Mouse (Mus musculus) ovary, postnatal 36 days (tissue): ENCODE measurements at regions not wholly inside any gene's neighbourhood (a gene's known extent, or its start where the extent isn't known, plus 50 kb on each side); places are given as distances from the start of the nearest gene placed in this dataset.
A peak's percentile ranks its signal among the peaks of the same experiment; 100 is the strongest.

Experiments
- DNase-seq: peaks from one replicate; pipeline ENCODE4 v3.0.0; 2022; ENCODE audit warnings: low spot score, mixed read lengths

DNA sequence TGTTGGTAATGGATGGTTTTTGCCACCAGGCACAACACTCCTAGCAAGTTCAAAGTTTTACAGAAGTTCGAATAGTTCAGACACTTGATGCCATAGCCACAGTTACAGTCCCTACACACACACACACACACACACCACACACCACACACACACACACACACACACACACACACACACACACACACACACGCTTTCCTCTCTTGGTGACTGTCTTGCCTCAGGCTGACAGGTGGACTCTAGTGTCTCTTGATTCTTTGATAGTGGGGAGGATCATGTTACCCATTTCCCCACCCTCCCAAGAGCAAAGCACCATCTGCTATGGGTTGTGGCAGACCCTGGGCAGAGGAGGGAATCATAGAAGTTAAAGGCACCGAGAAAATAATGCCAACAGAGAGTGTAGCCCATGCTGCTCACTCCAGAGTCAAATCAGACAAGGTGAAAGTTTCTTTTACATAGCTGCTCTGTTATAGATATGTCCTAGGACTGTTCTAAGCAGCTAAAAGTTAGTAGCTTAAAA, 75.9 kb downstream of the Klhl25 start:
- no peak for DNase-seq

DNA sequence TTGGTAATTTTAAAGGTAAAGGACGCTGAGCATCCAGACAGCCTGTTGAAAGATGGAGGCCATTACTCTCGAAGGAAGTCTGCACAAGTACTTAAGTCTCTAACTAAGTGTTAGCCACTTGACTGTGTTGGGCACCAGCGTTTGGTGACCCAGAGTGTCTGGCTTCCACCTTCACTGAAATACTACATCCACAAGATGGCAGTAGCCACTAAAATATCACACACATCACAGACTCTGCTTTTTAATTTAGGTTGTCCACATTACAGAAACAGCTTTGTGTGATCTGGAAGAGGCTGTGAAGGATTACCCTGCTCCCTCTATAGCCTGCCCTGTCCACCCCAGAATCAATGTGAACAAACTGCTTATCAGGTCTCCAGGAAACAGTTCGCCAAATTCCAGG, 79.4 kb downstream of the Klhl25 start:
- DNase-seq = no peak

DNA sequence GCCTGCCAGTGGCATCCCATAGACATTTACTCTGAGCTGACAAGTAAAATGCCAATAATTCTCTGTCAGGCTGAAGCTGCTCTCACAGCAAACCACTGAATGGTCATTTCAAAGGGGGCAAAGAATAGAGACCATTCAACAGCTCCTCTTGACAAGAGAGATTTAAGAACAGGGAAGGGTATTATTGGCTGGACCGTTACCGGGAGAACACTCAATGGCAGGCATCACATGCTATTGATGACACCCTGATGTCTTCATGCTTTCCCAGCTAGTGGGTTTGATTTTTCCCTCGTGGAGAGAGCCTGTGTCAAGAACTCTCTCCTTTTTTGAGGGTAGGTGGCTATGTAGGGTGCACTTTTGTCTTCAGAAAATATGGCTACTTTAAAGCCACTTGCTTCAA, 95.7 kb downstream of the Klhl25 start:
- no peak for DNase-seq

DNA sequence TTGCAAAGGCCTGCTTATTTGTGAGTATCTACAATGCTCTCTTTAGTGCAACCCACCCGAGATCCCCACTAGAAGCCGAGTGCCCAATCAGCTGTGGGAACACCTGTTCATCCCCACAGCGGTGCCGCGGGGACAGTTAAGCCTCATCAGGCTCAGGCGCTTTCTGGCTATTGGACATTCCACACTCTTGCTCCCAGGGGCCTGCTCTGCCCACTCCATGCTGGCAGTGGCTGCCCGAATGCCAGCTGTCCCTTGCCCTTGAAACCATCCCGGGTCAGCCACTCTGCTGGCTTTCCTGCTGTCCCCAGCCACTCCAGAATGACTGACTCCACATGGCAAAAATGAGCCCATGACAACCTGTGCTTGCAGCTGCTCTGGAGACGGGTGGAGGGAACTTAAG, 107.6 kb downstream of the Klhl25 start:
- no peak for DNase-seq

DNA sequence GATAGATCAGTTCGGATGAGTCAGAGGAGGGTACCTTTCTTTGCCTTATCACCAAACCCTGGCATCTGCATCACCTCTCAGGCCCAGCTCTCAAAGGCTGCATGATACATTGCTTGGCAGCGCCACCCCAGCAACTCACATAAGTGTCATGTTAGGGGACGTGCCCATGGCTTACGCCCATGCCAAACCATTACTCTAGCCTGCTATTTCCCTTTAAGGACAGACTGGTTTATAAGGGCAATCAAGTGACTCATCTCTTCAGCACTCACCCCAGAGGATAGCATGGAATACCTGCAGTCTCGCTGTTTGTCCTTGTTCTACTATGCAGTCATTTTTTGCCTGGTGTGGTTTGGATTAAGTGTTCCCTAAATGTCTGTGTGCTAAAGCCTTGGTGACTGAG, 109.3 kb downstream of the Klhl25 start:
- DNase-seq = no peak

DNA sequence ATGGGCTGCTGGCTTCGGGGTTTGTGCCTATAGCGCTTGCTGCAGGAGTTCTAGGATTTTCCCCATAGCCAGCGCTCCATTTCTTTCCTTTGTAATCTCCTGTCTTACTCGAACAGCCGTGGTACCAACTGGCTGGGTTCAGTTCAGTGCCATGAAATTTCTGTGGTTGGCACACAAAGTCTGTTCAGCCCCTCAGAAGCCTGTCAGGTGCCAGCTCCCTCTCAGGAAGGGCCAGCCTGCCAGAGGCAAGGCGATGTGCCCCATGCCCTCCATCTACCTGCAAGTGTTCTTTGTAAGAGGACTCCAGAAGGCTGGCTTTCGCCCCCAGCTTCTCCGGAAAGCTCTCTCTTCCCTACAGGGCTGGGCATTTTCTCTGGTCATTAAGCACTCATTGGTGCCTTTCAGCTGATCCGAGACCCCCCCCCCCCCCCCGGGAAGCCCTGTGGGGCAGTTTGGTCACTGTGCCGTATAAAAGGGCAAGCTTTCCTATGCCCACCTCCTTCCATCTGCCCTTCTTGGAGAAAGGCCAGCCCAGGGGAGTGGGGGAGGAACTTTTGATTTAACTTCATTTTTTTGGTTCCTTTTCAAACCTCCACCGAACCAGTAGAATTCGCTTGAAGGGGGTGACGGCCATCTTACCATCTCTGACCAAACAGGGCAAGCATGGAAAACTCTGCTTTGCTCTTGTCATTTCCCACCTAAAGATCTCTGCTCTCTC, 112.0 kb downstream of the Klhl25 start:
- no peak for DNase-seq

DNA sequence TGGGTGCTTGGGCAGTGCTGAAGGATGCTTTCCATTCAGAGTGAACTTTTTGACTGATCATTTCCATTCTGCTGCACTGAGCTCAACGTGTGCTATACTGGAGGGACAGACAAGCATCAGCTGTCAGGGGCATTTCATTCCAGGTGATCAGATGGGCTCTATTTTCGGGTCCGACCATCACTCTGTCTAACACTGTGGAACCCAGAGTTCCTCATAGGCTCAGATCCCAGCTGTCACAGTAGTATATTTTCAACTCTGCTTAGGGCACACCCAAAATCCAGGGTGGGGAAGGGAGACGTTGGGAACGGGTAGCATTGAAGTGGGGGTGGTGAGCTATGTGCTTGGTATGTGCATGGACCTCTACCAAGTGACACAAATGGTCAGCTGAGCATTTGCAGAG, 120.1 kb downstream of the Klhl25 start:
- no peak for DNase-seq

DNA sequence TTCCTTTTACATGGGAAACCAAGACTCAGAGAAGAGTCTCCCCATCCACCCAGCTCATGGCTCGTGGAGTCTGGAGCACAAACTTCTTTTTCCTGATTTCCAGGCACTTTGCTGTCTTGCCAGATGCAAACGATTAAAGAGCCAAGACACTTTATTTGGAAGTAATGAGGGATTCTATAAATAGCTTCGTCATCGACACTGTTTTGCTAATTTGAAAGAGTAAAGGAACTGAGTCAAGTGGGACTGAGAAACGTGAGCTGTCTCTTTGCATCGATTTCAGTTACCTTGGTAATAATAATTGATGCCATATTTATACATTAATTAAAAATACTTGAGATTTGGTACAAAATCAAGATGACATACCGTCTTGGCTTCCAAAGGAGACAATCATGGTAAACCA, 122.8 kb downstream of the Klhl25 start:
- DNase-seq = no peak

DNA sequence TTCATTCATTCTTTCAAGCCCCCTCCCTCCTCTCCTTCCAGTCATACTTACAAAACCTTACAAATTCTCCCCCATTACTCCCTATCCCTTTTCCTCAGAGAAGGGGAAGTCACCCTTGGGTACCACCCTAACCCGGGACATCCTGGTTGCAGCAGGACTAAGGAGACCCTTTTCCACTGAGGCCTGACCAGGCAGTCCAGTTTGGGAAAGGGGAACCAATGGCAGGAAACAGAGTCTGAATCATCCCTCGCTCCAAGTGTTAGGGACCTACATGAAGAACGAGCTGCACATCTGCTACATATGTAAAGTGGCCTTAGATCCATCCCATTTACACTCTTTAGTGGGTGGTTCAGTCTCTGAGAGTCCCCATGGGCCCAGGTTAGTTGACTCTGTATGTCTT, 123.6 kb downstream of the Klhl25 start:
- no peak for DNase-seq

DNA sequence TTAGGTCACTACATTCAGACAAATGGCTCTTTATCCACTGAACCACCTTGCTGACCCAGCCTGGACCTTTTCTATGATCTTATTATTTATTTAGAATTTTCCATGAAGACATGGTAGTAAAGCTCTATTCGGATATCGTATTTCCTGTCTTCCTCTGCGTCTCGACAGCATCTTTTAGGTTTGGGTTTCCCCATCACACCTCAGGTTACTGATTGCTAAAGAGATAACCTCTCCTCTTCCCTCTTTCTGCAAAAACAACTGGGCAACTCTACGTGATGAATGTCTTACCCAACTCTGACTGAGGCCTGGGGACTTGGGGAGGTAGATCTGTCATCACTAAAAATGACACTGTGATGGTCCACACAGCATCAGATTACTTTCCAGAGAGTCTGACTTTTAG, 133.4 kb downstream of the Klhl25 start:
- DNase-seq = no peak

DNA sequence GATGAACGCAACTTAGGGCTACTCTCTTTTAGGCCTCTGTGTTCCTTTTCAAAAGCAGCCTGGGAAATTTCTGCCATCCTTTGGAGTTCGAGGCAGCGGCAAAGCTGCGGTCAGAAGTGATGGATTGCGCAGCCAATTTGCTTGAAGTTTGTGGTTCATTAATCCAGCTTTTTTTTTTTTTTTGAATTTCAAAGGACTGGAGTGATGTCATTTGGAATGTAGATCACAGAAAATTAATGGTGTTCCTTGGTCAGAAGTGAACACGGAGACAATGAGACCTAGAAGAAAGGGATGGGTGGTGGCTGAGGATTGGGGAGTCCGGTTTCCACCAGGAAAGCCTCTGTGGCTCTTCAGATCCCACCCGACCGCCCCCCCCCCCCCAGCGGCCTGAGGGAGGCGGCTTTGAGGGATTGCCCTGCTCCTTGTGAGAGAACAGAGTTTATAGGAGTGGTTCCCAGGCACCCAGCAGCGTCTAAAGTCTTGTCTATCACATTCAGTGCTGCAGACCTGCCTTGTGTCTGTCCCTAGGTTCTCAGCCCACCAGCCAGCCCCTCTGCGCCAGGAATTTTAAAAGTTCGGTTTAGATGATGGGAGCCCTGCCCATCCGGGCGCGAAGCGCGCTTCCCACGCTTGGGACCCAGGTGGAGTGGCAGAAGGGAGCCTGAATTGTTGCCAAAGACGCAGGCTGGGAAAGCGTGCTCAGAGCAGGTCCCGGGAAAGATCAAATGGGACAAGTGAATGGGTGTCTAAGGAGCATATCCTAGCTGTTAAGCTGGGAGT, 135.1 kb downstream of the Klhl25 start:
- peak; percentile 9 for DNase-seq

DNA sequence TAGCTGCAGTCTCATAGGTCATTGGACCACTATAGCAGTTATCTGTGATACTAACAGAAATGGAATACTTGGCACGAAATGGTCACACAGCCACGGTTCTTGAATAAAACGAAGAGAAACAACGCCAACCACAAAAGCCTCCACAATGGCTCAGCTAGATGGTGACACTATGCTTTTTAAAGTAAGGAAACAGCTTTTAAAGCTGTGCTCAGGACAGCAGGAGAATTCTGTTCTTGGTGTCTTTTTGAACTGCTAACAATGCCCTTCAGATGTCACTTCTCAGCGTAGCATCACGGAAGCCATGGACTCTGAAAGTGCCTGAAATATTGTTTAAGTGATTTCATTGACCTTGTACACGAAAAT, 135.7 kb downstream of the Klhl25 start:
- DNase-seq = no peak

DNA sequence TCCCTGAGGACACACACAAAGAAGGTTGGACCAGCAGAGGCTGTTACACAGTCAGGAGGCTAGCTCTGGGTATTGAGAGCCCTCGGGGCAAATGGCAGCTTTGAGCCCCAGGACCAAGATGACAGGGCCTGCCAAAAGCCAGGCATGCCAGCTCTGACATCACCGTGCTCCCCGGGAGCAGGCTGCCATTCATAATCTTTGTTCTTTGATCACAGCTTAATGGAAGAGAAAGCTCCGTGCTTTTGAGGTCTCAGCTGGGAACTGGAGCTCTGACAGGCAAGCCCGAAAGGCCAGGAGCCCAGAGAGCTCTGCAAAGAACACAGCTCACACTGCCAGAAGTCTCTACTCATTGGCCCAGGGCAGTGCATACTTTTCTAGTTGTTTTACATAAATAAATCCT, 150.7 kb downstream of the Klhl25 start:
- no peak for DNase-seq

DNA sequence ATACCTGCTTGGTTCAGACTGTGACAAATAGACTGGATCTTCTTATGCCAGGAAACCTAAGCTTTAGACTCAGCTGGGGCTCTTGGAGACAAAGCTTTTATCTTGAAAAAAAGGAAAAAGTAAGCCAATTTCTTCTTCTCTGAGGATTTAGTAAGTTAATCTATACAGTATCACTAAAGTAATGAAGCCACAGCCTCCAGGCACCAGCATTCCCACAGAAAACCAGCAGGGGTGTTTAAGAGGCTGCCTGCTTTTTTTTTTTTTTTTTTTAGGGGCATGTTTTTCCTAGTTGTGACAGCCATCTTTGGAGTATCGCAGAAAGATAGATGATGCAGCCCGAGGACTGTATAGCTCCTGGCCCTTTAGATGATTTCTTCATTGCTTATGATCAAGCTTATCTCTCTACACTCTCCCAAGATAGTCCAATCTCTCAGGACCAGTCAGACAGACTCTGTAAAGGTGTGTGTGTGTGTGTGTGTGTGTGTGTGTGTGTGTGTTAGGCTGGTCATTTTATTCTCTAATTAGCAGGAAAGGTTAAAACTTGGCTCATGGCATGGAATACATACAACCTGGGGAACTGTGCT, 151.3 kb downstream of the Klhl25 start:
- no peak for DNase-seq

DNA sequence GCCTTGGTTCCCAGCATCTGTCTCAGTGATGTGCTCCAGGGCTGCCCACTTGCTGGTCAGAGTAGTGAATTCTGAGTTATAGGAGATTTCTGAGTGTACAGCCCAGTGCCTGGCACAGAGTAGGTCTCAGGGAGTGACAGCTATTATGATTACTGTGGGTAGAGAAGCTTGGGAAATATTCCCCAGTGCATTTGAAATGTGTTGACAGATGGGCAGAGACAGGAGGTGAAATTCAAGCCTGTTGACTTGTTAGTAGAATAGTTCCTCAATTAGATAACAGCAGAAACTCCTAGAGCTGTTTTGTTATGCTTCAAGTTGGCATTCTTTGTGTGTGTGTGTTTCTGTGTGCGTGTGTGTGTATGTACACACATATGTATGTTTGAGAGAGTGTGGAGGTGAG, 152.9 kb downstream of the Klhl25 start:
- DNase-seq = no peak

DNA sequence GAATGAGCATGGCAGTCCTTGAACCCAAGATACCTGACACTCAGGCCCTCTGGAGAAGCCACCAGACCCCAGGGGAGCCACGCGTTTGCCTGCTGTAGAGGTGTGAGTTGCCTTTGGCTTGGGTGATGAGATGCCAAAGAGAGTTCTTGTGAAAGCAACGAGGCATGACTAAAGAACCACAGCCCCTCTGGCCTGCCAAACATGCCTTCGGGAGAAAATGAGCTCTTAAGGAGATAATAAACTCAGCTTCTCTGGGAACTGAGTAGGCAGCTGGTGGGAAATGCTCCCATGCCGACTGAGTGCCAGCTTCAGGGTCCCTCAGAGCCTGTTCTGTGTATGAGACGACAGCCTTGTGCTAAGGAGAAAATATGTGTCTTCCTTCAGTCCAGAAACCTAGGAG, 160.1 kb downstream of the Klhl25 start:
- no peak for DNase-seq

DNA sequence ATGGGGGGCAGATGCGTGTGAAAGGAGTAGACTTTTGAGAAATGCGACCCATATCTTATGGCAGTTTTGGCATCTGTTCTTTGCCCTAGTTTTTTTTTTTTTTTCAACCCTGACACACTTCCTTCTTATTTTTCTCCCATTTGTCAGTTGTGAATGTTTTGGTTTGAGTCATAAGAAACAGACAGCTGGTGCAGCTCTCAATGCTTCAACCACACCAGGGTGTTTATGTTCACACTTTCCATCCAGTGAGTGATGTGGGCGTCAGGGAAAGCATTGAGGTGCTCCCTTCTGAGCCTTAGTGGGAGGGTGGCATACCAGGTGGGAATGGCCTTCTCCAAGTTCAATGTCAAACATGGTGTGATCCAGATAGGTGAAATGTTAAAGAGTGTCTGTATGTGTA, 181.9 kb upstream of the Agbl1 start:
- DNase-seq = no peak

DNA sequence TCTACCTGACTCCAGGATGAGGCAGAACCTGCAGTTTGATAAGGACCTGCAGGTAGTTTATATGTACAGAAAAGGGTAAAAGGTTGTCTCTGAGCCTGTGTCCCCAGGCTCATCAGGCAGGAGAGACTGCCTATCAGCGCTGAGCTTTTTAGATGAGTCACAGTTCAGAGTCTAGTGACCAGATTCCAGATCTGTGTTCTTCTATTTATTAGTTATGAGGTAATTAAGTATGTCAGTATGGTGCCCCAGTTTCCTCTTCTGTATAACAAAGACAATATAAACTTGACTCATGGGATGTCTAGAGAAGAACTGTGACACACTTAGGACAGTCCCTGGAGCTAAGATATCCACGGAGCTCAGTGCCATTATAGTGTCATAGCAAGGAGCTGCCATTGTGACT, 180.3 kb upstream of the Agbl1 start:
- DNase-seq = no peak

DNA sequence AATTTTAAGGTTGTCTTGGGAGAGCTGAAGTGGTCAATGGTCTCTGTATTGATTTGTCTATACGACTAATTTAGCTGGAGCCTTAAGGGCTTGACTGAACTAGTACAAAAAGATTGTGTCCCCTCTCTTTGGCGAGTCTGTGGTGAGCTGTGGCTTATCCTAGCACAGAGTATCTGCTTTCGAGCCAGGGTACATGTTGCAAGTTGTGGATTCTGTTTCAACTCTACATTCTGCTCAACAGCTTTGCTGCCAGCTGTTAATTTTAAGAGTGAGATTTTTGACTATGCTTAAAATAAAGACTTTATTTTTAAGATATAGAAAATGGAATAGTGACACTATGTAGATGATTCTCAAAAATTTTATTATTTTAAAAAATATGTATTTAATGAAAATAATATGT, 175.8 kb upstream of the Agbl1 start:
- DNase-seq = no peak

DNA sequence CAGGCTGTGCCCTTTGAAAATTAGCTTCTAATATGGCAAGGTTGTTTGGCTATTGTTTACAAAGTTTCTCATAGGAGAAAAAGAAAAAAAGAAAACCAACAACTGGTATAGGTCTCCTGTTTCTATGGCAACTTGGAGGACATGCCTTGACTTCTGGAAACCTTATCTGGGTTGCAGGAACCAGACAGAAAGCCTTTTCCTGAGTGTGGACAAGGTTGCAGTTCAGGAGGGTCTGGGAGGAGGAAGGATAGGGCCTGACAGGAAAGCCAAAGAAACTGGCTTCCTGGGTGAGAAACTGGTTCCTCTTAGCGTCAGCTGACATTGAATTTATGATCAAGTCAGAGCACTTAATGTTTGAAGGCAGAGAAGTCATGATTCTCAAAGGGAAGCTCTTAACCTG, 130.5 kb upstream of the Agbl1 start:
- DNase-seq = no peak

DNA sequence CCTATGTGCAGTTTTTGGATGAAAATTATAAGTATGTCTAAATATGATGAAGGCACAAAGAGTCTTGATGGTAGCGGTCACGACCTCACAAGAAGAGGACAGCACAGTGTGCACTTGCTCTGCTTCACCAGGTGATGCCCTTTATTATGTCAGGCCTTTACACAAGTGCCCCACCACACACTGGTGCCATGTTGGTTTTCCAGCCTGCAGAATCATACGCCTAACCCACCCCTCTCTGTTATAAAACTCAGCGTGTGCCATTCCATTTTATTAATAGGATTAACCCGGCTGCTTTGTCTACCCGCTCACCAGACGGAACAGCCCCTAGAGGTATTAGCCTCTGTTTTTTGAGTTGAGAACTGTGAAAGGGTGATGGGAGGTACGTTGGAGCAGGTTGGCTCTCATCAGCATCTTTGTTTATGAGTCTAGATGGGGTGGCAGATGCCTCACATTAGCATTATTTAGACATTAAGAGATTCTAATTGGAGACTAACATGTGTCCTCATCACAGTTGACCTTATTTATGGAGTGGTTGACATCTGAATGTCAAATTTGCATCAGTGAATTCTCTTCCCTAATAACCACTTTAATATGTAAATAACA, 108.3 kb upstream of the Agbl1 start:
- DNase-seq = no peak

DNA sequence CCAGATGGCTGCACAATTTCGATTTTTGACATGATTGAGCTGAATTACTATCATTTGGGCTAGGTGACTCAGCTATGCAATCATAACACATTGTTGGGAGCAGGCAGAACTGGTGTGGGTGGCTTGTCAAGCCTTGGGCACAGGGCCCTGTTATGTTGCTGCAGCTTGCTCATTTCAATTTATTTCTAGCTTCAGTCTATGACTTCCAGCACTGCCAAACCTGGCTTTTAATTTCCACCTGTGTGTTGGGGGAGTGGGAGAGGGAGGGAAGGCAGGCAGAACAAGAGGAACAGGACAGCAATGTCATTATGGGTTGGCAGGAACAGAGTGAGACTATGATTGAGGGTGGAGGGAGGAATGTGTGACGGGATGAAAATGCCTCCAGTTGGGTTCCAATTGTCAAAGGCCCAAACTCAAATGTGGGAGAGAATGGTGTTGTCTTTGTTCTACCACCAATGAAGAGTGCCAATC, 102.0 kb upstream of the Agbl1 start:
- no peak for DNase-seq

DNA sequence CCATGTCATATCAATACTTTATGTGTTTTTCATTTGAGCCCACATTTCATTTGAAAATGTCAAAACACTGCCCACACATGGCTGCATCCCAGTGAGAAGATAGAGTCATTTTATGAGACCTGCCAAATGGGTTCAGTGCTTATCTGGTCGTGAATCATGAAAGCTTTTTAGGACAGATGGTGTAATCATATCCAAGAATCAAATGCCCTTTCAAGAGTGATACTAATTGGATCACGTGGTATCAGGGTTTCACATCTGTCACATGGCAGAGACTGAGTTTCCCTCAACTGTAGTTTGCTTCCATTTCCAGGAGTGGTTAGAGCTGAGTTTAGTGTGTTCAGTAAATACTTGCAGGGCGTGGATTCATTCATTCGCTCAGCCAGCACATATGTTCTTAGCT, 87.2 kb upstream of the Agbl1 start:
- no peak for DNase-seq
